Mouse (Mus musculus) left cerebral cortex, postnatal 25 days (tissue): ENCODE results near the gene Tbx6. TPM values are rescaled to one million over a fixed set of nuclear protein-coding genes. Genes with fewer than 3 reads are reported as not detected.

Source experiments
- total RNA-seq, 2 experiments: library from RNA; stranded (reverse); gene quantifications; 2 replicates each; pipeline ENCODE4 v1.2.3; 2021

Tbx6 gene
- total RNA-seq, 2 experiments from 2014 or later, result 0.87 TPM; not detected in 1

Other genes with a start within 250 kb of the Tbx6 start
- 100 to 1,000 TPM; 176 to 188 TPM for gene Eif3c, start 215.1 kb upstream of the Tbx6 start, total RNA-seq
- gene Apobr, start 196.5 kb upstream of the Tbx6 start, total RNA-seq, result under 1 TPM; 0.39 to 0.53 TPM
- 10 to 100 TPM; 21.3 to 35.1 TPM for gene Cln3, start 195.7 kb upstream of the Tbx6 start, total RNA-seq
- gene Il27, start 186.5 kb upstream of the Tbx6 start, total RNA-seq, result not detected
- 10 to 100 TPM; 15.7 to 22.1 TPM for gene Nupr1, start 150.6 kb upstream of the Tbx6 start, total RNA-seq
- 10 to 100 TPM; 31.1 to 35.4 TPM for gene Sgf29, start 132.2 kb upstream of the Tbx6 start, total RNA-seq
- 10 to 100 TPM; 11.7 to 19.3 TPM for gene Sult1a1, start 105.1 kb upstream of the Tbx6 start, total RNA-seq
- 100 to 1,000 TPM in 1 of 2 experiments, 10 to 100 TPM in 1; 92.0 to 102 TPM for gene Bola2, start 86.1 kb upstream of the Tbx6 start, total RNA-seq
- 10 to 100 TPM; 14.4 to 17.0 TPM for gene Slx1b, start 85.7 kb upstream of the Tbx6 start, total RNA-seq
- gene Coro1a, start 73.7 kb upstream of the Tbx6 start, total RNA-seq, result 100 to 1,000 TPM; 163 to 167 TPM
- gene Mapk3, start 21.9 kb upstream of the Tbx6 start, total RNA-seq, result 100 to 1,000 TPM; 148 to 165 TPM
- gene Gdpd3, start 15.1 kb upstream of the Tbx6 start, total RNA-seq, result 1 to 10 TPM; 1.8 to 2.1 TPM
- gene Ypel3, start 4.5 kb upstream of the Tbx6 start, total RNA-seq, result 100 to 1,000 TPM; 311 to 316 TPM
- gene Ppp4c, start 11.0 kb downstream of the Tbx6 start, total RNA-seq, result 10 to 100 TPM; 48.1 to 51.3 TPM
- 10 to 100 TPM; 84.6 to 91.9 TPM for gene Fam57b, start 16.2 kb downstream of the Tbx6 start, total RNA-seq
- not detected for gene 4930451I11Rik, start 50.2 kb downstream of the Tbx6 start, total RNA-seq
- gene Doc2a, start 65.9 kb downstream of the Tbx6 start, total RNA-seq, result 10 to 100 TPM; 47.8 to 57.6 TPM
- gene Hirip3, start 80.5 kb downstream of the Tbx6 start, total RNA-seq, result 10 to 100 TPM; 25.5 to 35.0 TPM
- 10 to 100 TPM; 44.9 to 49.9 TPM for gene Ino80e, start 80.9 kb downstream of the Tbx6 start, total RNA-seq
- 100 to 1,000 TPM; 149 to 154 TPM for gene Taok2, start 103.2 kb downstream of the Tbx6 start, total RNA-seq
- gene Tmem219, start 141.4 kb downstream of the Tbx6 start, total RNA-seq, result 10 to 100 TPM; 20.2 to 22.3 TPM
- 100 to 1,000 TPM; 139 TPM for gene Kctd13, start 147.4 kb downstream of the Tbx6 start, total RNA-seq
- 10 to 100 TPM; 44.2 to 50.3 TPM for gene Asphd1, start 168.1 kb downstream of the Tbx6 start, total RNA-seq
- gene Sez6l2, start 169.1 kb downstream of the Tbx6 start, total RNA-seq, result 100 to 1,000 TPM; 400 to 404 TPM
- 100 to 1,000 TPM; 194 to 197 TPM for gene Cdipt, start 194.4 kb downstream of the Tbx6 start, total RNA-seq
- gene Cdiptos, start 194.6 kb downstream of the Tbx6 start, total RNA-seq, result not detected
- 1 to 10 TPM; 5.2 to 6.7 TPM for gene Mvp, start 233.1 kb downstream of the Tbx6 start, total RNA-seq
- gene Pagr1b, start 235.0 kb downstream of the Tbx6 start, total RNA-seq, result 1 to 10 TPM in 1 of 2 experiments, under 1 TPM in 1; 0.66 to 2.3 TPM
- gene Pagr1a, start 235.9 kb downstream of the Tbx6 start, total RNA-seq, result 10 to 100 TPM; 22.5 to 23.9 TPM
- gene Gm42742, start 239.6 kb downstream of the Tbx6 start, total RNA-seq, result 10 to 100 TPM; 39.2 to 43.8 TPM
- 100 to 1,000 TPM; 191 to 195 TPM for gene Prrt2, start 239.7 kb downstream of the Tbx6 start, total RNA-seq
- gene Maz, start 245.6 kb downstream of the Tbx6 start, total RNA-seq, result 100 to 1,000 TPM; 241 to 243 TPM